Mouse (Mus musculus) kidney, embryonic 14.5 days (tissue): Measurements from ENCODE around the gene Casq2. TPM values are rescaled to one million over a fixed set of nuclear protein-coding genes. Genes with fewer than 3 reads are reported as not detected.

ENCODE experiments used
- ATAC-seq: fragments of 200-750 bp; cut with Nextera tagmentation; 2 replicates; pipeline ENCODE4 v1.8.0; 2017; ENCODE audit warnings: moderate number of reproducible peaks, mild to moderate bottlenecking, moderate TSS enrichment, moderate library complexity; ENCODE audit not compliant: low FRiP score, low TSS enrichment
- H3K27ac ChIP-seq: fragments of 300-500 bp; sonication (generic); 2 replicates; pipeline ENCODE4 v1.5.1; 2014; ENCODE audit warnings: low read depth, mild to moderate bottlenecking, low read length, moderate library complexity, mixed read lengths
- H3K27me3 ChIP-seq: fragments of 300-500 bp; sonication (generic); 2 replicates; pipeline ENCODE4 v1.6.1; 2014; ENCODE audit warnings: mild to moderate bottlenecking, low read length; ENCODE audit not compliant: control insufficient read depth, insufficient read depth
- H3K36me3 ChIP-seq: fragments of 300-500 bp; sonication (generic); 2 replicates; pipeline ENCODE4 v1.6.1; 2014; ENCODE audit warnings: low read length, mixed read lengths; ENCODE audit not compliant: control insufficient read depth, insufficient read depth
- H3K4me1 ChIP-seq: fragments of 300-500 bp; sonication (generic); 2 replicates; pipeline ENCODE4 v1.6.1; 2014; ENCODE audit warnings: low read length, mixed read lengths; ENCODE audit not compliant: control insufficient read depth, insufficient read depth
- H3K4me2 ChIP-seq: fragments of 300-500 bp; sonication (generic); replicated peaks from 2 replicates; pipeline ENCODE4 v1.6.1; 2014; ENCODE audit warnings: low read depth, mild to moderate bottlenecking, low read length
- H3K4me3 ChIP-seq: fragments of 300-500 bp; sonication (generic); 2 replicates; pipeline ENCODE4 v1.5.1; 2014; ENCODE audit warnings: mild to moderate bottlenecking, low read length
- H3K9ac ChIP-seq: fragments of 300-500 bp; sonication (generic); 2 replicates; pipeline ENCODE4 v1.6.1; 2014; ENCODE audit warnings: low read depth, mild to moderate bottlenecking, low read length, moderate library complexity
- H3K9me3 ChIP-seq: fragments of 300-500 bp; sonication (generic); 2 replicates; pipeline ENCODE4 v1.6.1; 2016; ENCODE audit warnings: low read length; ENCODE audit not compliant: control insufficient read depth
- WGBS: fragments of 180-500 bp; shearing (Covaris S2); extraction: QIAGEN DNeasy Blood & Tissue Kit; methylation state at CpG from one replicate; pipeline ENCODE4 v1.1.7; 2014; 5-methylcytosine and 5-hydroxymethylcytosine counted together
- polyA plus RNA-seq: library from polyadenylated mRNA; unstranded; fragments of >200 nt; fragmentation: Nextera tagmentation; extraction: Ambion mirVana; gene quantifications from 2 replicates; pipeline ENCODE4 v1.2.1, GENCODE M21; 2014

Casq2 gene
- polyA plus RNA-seq, 1 experiment from 2014 or later, result 0.50 TPM

- peak overlapping the region; percentile 80; the same call in 1 of the 2 replicates for H3K27ac ChIP-seq
- H3K4me1 ChIP-seq, result peaks cover 78% of the 10 kb centered on the region
- H3K36me3 ChIP-seq, result no peaks in the 10 kb centered on the region; the same call in 1 of the 2 replicates
- H3K9ac ChIP-seq, result no peak overlapping the region
- no peak for ATAC-seq
- no peaks in the 10 kb centered on the region for H3K27me3 ChIP-seq
- no peak overlapping the region; the same call in none of the 2 replicates for H3K4me2 ChIP-seq
- no peaks in the 10 kb centered on the region for H3K9me3 ChIP-seq
- WGBS, result 18% methylated on average over 11 of the region's 11 CpGs
- no peak overlapping the region for H3K4me3 ChIP-seq
These were observed 108.3 kb downstream of the Casq2 start for GRCm38 (mm10) chr3:102194291-102195051.

GRCm38 (mm10) chr3:102195762-102196161 is 109.5 kb downstream of the Casq2 start:
- 51% methylated on average over 2 of the region's 2 CpGs for WGBS
- H3K27me3 ChIP-seq, result no peaks in the 10 kb centered on the region
- peaks cover 76% of the 10 kb centered on the region for H3K4me1 ChIP-seq
- no peak overlapping the region for H3K27ac ChIP-seq
- no peak overlapping the region for H3K9ac ChIP-seq
- no peaks in the 10 kb centered on the region for H3K9me3 ChIP-seq
- no peak for ATAC-seq
- H3K4me3 ChIP-seq, result no peak overlapping the region
- H3K4me2 ChIP-seq, result no peak overlapping the region
- H3K36me3 ChIP-seq, result no peaks in the 10 kb centered on the region; the same call in 1 of the 2 replicates

Other genes with a start within 250 kb of the Casq2 start
- gene Mab21l3, start 237.5 kb upstream of the Casq2 start, polyA plus RNA-seq, result 0.41 and 0.77 TPM in 2 replicates
- 3.5 and 4.3 TPM in 2 replicates for gene Slc22a15, start 162.0 kb upstream of the Casq2 start, polyA plus RNA-seq
- not detected in 2 replicates for gene Nhlh2, start 76.3 kb upstream of the Casq2 start, polyA plus RNA-seq
- gene Vangl1, start 118.3 kb downstream of the Casq2 start, polyA plus RNA-seq, result 9.4 and 22.4 TPM in 2 replicates